Mouse (Mus musculus): Measurements from ENCODE around the gene Ank.
A peak's percentile ranks its signal among the peaks of the same experiment; 100 is the strongest.
"Not testable (repeated sequence)": the region's sequence is repeated elsewhere in the genome, so short reads cannot be mapped to it uniquely, and the experiment has no call there.

The Ank gene

DNA sequence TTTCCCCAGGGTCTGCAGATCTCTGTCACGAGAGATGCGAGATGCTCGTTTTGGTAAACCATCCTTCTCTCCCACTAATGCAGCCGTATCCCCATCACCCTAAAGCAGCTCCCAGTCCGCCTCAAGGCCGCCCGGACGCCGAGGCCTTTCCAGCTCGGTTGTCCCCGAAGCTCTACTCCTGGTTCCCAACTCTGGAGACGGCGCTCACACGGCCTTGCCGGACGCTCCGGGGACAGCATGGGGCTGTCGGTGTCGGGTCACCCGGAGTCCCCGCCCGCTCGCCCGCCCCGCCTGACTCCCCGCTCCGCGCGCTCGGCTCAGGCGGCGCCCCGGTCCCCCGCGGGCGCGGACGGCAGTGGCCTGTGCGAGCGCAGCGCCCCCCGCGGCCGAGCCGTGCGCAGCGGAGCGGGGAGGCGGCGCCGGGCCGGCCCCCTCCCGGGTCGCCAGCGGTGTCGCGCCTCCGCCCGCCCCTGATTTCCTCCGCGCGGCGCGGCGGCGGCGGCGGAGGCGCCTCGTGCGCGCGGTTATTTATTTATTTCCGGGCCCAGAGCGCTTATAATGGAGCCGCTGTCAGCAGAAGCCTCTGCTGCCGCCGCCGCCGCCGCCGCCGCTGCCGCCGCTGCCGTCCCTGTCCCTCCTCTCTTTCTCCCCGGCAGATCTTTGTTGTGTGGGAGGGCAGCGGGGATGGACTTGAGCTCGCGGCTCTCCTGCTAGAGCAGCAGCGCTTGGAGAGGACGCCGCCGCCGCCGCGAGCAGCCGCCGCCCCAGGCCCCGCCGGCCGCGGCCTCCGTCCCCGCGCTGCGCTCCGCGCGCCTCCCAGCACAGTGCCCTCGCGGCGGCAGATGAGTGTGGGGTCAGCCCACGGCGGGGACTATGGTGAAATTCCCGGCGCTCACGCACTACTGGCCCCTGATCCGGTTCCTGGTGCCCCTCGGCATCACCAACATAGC is at the start of gene Ank:
TSS of gene Ank (plus strand) at position 547 of the 950 bp plus-strand sequence.
- peak; percentile 82 for DNase-seq (ENCODE audit: extremely low spot score, low spot score)

DNA sequence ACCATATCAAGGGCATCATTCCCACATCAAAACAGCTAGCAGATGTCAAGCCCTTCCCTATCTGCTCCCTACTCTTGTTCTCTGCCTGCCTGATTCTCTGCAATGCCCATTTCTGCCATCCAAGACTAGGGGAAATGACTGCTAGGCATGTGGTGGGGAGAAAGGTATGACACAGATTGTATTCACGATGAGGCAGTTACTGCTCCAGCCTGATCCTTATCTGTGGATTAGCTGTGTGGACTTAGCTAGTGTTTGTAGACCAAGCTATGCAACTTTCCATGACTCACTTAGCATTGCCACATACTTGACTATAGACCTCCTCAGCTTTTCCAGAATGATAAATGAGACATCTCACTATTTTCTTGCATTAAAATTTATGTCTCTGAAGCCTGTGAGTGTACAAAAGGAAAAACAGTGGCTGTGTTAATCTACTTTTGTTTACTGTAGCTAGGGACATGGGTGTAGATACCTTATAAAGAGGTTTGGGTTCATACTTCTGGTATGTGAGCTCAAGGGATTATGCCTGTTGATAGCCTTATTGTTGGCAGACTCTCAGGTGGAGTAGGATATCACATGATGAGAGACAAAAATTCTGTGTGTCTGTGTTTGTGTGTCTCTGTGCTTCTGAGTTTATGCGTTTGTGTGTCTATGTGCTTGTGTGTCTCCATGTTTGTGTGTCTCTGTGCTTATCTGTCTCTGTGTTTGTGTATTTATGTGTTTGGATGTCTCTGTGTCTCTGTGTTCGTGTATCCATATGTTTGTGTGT is 47.7 kb upstream of the Ank start:
- DNase-seq (ENCODE audit: extremely low spot score, low spot score), result no peak

DNA sequence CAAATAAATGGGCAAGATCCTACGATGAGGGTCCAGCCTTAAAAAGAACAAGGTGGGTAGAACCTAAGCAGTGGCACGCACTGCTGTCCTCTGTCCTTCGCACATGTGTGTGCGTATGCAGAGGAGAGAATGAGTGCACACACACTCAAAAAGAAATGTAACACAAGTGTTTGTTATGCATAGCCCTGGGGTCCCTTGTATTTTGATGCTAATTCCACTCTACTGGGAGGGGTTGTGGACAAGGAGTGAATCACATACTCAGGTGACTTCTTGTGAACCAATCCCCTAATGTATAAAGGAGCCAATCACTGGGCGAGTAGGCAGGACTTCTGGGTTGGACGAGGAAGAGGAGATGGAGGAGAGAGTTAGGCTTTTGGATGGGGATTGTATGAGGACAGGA is 44.9 kb upstream of the Ank start:
- no peak for DNase-seq (ENCODE audit: extremely low spot score, low spot score)

DNA sequence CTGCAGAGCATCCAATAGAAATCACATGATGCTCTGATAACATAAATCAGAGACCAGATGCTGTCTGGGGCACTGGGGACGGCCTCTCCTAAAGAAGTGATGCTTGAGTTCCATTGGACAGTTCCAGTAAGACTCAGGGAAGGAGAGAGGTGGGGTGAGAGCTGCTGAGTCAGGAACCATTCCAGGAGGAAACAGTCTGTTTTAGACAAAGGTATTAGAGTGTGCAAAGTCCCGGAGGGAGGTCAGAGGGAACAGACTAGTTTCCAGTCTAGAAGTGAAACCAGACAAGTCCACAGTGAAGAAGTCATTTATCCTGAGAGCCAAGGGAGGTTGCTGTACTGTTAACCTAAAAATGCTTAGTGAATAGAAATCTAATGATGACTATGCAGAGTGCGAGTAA is 38.9 kb upstream of the Ank start:
- no peak for DNase-seq (ENCODE audit: extremely low spot score, low spot score)

DNA sequence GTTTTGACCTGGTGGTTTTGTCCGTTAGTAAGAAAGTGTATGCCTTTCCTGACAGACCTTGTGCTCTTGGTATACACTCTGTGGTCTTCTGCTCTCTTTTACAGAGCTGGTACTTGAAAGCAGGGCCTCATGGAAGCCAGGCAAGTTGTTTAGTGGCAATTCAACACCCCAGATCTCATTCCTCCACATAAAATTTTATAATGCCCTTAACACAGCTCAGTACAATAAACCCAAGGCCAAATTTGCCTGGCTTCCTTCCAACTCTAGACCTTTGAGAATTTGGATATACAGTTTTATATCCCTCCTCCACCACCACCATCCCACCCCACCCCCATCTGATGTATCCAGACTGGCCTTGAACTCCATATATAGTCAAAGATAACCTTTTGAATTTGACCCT is 36.2 kb upstream of the Ank start:
- DNase-seq (ENCODE audit: extremely low spot score, low spot score), result no peak

DNA sequence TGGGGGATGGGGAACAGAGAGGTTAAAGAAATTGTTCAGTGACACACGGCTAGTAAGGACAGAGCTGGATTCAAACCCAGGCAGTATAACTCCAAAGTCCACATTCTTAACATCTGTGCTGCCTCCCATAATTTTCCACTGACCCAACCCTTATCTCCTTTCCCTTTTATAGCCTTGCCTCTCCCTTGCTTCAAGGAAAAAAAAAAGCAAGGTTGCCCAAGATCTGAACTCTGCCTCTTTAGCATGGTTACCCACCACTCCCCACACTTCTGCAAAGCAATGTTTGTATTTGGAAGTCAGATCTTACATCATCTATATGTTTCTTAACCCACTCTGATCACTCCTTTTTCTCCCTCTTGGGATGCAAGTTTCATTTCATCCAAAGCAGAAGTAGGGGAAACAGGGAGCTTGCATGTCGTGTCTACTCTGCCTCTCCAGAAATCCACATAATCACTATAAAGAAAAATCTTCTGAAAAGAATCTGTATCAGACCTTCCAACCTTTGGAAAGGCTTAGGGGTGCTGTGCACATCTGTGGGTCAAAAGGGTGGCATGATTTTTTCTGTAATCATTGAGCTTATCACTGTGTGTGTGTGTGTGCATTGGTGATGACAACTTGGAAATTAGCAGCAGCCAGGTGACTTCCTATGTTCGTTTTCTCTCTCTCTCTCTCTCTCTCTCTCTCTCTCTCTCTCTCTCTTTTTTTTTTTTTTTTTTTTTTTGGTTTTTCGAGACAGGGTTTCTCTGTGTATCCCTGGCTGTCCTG is 33.4 kb upstream of the Ank start:
- no peak for DNase-seq (ENCODE audit: extremely low spot score, low spot score)

DNA sequence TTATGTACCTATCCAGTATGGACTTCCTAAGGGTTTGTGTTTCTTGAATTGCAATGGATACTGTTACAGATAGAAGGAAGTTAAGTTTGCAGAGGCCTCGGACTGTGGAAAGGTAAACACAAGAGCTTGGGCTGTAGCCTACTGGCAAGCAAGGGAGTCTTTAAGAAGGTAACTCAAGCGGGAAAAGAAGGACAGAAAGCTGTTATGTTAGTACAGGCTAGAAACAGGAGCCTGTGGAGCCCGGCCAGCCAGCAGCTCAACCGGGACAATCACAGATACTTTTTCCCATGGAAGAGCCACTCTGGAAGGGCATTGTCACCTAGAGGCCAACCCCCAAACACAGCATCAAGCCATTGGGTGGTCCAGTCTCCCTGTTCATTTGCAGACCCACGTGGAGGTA is 31.1 kb upstream of the Ank start:
- DNase-seq (ENCODE audit: extremely low spot score, low spot score), result no peak

DNA sequence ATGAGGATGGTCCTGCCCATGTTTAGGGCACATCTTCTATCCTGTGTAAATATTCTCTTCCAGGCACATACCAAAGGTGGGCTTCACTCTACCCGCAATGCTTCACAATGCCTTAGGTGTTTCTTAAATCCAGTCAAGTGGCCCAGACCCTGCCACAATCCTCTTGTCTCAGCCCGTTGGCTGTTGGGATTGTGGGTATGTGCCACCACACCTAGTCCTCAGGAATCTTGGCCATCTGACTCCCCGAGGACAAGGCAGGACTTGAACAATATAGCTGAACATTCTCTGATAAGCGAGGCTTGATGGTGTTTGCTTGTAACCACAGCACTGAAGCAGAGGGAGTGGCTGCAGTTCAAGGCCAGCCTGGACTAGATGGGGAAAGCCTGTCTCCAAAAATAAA is 30.3 kb upstream of the Ank start:
- no peak for DNase-seq (ENCODE audit: extremely low spot score, low spot score)

DNA sequence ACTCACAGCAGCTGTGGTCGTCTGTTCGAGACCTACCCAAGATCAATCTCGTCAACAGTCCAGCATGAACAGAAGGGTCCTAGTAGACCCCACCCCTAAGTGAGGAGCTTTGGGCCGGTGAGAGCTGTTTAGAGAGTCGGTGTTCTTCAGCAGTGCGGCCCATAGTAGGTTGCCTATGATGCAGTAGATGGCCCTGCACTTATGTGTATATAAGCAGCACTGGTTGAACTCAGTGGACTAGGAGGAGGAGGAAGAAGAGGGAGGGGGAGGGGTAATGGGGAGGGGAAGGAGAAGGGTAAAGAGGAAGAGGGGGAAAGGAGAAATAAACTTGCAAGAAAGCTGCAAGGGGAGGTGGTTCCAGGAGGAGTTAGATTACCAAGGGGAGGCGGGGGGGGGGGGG is 25.4 kb upstream of the Ank start:
- no peak for DNase-seq (ENCODE audit: extremely low spot score, low spot score)

DNA sequence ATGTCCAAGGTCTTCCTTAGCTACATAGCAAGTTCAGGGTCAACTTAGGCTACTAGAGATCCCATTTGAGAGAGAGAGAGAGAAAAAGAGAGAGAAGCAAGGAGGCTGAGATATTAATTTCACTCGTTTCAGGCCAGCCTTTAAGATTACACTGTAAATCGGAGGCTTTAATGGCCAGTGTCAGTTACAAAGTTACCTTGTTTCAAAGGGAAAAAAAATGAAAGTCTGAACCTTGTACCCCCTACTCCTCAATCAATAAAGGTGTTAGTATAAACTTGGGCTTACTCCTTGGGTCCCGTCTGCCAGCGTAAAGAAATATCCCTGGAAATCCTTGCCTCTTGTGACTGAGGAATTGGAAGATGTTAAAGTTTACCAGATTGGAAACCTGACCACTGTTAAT is 24.9 kb upstream of the Ank start:
- no peak for DNase-seq (ENCODE audit: extremely low spot score, low spot score)

DNA sequence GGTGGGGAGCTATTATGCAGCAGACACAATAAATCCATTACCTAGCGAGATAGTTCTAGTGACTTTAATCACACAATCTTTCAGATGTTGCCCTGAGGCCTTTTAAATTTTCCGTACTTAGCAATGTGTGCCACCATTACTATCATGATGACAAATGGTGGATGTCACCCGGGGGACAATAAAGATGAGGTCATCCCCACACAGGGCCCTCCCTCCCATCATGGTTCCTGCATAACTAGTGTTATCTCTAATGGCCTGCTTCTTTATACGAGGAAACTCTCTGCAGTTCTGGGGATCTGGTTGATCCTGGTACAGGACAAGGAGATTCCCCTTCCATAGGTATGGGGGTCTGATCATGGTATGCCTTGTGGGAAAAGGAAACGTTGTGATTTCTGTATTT is 24.5 kb upstream of the Ank start:
- no peak for DNase-seq (ENCODE audit: extremely low spot score, low spot score)

DNA sequence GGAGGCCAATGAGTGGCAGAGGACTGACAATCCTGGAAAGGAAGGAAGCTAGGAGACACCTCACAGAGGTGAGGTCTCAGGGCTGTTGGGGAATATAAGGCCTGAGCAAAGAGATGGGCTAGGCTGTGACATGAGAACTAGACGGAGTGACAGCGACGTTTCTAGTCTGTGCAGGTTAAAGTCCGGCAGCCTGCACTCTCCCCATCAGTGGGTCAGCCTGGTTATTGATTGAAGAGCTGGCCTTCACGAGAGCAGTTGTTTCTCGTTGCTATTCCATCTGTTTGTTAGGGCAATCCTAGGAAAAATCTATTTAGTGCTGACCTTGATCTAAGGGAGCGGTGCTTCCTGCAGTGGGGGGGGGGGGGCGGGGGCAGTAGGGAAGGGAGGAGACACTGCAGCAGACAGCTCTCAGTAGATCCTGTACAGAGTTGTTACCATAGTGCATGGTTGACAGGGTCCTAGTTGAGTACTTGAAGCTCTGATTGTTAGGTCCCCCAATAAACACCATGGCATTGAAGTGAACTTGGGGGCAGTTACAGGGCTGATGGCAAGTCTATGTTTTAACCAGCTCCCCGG is 21.6 kb upstream of the Ank start:
- no peak for DNase-seq (ENCODE audit: extremely low spot score, low spot score)

DNA sequence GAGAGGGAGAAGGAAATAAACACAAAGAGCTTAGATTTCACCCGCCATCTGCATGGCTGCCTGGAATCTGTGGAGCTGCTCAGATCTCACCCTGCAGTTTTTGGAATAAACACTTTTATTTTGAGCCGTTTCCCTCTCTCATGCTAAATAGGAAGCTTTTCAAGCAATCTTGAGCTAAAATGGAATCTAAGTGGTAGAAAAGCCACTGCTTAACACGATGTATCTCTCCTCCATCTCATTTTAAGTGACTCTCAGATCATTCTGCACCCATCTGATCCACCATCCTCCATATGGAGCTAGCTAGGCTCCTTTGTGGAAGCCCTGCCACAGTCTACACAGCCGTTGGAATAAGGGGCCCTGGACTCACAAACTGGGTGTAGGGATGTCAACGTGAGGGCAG is 15.8 kb upstream of the Ank start:
- no peak for DNase-seq (ENCODE audit: extremely low spot score, low spot score)

DNA sequence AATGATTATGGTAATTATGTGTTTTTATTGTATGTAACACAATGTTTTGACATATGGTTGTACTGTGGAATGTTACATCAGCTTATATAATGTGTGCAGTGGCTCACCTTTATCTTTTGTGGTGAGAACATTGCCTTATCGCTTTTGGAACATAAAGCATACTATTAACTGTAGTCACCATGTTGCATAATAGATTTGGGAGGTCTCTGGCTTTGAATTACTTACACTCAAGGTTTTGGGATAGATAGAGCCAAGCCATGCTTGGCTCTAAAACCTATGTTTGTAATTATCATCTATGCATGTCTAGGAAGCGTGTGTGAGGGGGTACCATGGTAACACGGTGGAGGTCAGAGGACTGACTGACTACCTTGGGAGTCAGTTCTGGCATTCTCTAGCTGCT is 14.7 kb upstream of the Ank start:
- DNase-seq (ENCODE audit: extremely low spot score, low spot score), result no peak

DNA sequence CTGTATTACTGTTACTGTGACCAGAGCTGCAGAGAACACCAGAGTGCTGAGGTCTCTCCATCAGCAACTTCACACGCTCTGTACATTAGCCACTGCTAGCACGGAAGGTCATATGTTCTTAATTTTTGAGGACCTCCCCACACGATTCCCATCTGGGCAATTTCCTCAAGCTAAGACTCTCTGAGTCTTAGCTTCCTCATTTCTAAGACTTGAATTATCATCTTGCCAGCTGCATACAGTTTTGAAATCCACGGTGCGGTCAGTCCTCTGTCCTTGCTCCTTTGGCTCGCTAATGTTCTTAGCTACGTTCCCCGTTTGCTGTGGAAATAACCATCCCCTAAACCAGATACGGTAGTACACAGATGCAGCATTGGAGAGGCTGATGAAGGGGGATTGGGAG is 14.0 kb upstream of the Ank start:
- DNase-seq (ENCODE audit: extremely low spot score, low spot score), result no peak

DNA sequence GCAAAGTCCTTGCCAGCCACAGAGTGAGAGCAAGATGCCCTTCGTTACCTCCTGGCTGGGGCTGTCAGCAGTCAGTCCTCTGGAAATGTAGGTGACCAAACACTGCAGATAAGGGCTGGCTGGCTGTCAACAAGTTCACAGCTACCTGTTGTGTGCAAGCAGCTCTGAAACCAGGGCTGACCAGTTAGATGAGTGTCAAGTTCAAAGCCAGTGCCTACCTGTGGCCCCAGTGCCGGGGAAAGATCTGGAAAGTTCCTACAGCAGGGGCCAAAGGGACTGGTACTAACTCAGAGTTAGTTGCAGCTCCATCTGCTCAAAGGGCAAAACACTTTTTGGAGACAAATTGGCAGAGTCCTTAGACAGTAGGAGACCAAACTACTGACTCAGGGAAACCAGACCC is 9.5 kb upstream of the Ank start:
- DNase-seq (ENCODE audit: extremely low spot score, low spot score), result no peak

DNA sequence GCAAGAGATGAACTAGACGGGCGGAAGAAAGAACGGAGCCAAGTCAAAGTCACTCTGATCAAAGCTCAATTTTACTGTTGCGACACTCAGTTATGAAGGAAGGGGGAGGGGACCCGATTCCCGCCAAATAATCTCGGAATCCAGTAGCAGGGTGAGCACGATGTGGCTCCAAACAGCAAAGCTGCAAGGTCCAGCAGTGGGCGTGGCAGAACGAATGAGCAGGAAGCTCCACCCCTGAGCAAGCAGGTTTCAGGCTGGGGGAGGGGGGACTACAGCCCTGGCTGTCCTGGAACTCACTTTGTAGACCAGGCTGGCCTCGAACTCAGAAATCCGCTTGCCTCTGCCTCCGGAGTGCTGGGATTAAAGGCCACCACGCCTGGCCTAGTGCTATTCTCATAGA is 6.7 kb upstream of the Ank start:
- DNase-seq (ENCODE audit: extremely low spot score, low spot score), result not testable (repeated sequence)

DNA sequence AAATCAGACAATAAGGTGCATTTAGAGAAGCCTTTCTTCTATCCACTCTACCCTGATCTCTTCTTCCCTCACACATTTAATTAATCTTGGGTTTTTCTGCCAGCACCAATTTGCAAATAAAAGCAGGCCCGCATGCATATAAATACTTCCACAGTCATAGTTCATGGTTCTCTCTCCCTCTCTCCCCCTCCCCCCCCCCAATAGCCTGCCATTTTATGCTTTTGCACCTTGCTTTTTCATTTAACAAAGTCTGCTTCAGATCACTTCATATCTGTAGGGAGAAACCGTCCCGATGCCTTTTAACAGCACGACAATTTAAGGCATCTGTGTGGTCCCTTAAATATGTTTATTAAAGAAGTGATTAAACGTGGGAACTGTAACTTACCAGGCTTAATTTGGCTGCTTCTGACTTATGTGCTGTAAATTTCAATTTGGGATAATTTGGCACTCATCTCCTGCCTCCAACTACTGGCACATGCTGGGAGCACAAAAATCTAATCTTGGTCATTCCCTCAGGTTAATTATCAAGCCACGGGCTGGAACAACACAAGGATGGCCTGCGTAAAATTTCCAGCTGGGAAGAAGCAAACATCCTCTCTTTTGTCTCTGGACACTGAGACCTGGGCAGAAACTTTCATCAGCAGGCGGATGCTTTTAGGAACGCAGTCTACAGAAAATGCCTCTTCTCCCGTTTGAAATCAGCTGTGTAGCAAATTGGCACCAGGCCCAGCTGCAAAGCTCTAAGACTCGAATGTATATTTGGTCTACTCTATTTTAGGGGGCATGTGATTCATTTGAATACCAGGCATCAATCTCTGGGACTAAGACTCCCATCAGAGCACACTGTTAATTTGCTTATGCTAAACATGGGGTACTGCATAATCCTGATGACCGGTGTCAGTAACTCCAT is 4.9 kb upstream of the Ank start:
- DNase-seq (ENCODE audit: extremely low spot score, low spot score), result no peak

DNA sequence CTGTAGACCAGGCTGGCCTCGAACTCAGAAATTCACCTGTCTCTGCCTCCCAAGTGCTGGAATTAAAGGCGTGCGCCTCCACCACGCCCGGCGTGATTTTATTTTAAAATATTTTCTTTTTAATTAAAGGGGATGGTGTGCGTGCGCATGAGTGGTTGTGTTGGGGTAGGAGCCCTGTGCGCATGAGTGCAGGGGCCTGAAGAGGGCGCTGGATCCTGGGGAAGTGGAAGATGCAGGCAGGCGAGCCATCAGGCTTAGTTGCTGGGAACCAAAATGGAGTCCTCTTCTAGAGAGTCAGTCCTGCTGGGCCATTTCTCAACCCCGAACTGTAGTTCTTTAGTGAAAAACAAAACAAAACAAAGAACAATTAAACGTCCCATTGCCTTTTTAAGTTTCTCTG is 2.6 kb upstream of the Ank start:
- DNase-seq (ENCODE audit: extremely low spot score, low spot score), result no peak

DNA sequence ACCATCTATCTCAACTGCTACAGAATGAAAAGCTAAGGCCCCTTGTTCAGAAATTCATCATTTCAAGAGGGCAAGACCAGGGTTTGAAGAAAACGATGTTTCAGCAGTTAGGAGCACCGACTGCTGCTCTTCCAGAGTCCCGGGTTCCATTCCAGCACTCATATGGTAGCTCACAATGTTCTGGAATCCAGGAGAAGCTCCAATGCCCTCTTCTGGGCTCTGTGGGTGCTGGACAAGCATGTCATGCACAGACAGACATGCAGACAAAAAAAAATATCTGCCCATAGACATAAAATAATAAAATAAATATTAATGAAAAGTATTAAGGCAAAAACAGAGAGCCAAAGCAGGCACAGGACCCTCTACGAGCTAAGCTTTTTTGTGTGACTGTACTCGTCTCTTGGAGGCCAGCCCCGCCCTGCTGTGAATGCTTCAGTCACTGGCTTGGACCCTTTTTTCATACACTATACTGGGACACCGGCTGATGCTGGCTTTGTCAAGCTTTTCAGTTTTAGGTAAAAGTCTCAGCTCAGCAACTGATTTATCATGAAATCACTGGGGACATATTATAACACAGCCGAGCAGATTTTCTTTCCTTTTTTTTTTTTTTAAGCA is 979 bp upstream of the Ank start:
- DNase-seq (ENCODE audit: extremely low spot score, low spot score), result peak; percentile 36

All from neural tube, embryonic 10.5 days (tissue).